Mouse (Mus musculus) right cerebral cortex, postnatal 14 days (tissue): ENCODE measurements around the gene Pate2.

Experiments
- DNase-seq: peaks from one replicate; pipeline ENCODE4 v3.0.0; 2022

Gene Pate2

DNA sequence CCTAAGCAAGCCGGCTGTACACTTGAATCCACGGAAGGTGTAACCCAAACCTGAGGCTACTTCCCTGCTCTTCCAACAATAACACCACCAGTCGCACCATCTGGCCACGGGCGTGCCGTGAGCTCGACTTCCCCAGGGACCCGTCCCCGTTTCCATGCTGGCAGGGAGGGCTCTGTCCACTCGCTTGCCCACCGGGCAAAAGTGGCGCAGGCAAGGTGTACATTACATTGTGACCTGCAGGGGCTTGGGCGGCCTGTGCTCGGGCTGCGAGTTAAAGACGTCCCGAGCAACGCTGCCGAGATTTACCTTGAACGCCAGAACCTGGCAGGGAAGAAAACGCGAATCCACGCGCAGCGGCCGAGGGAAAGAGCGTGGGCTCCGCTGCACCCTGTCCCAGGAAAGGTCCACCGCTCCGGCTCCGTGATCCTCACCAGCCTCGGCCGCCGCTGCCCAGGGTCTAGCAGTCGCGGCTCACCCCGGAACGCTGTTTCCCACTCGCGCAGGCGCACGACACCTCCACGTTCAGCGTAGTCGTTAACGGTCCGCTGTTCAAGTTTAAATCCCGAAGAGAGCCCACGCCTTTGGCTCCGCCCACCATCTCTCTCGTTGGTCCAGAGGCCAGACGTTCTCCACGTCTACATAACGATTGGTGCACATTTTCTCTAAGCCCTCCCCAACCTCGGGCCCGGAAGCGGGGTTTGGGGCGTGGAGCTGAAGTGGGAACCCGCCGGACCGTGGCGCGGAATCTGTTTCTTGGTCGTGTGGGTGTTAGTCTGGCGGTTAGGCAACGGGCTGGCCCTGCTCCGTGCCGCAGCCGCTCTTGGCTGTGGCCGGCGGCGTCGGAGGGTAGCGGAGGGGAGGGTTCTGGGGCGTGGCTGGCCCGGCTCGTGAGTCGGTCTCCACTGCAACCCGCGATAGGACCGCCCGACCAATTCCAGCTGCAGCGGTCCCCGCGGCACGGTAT, at the start of gene Pate2, which contains the start of gene Hyls1:
Pate2 (plus strand) TSS at position 714 of the 964 bp plus-strand sequence.
Hyls1 (minus strand) TSS at position 828 of the 964 bp plus-strand sequence.
- DNase-seq = peak; percentile 91

- DNase-seq = no peak
Measured at GRCm38 (mm10) chr9:35520631-35521348, 49.3 kb upstream of the Pate2 start.

GRCm38 (mm10) chr9:35522241-35522640, 47.8 kb upstream of the Pate2 start:
- no peak for DNase-seq

GRCm38 (mm10) chr9:35522821-35523515, 47.1 kb upstream of the Pate2 start:
- no peak for DNase-seq

DNA sequence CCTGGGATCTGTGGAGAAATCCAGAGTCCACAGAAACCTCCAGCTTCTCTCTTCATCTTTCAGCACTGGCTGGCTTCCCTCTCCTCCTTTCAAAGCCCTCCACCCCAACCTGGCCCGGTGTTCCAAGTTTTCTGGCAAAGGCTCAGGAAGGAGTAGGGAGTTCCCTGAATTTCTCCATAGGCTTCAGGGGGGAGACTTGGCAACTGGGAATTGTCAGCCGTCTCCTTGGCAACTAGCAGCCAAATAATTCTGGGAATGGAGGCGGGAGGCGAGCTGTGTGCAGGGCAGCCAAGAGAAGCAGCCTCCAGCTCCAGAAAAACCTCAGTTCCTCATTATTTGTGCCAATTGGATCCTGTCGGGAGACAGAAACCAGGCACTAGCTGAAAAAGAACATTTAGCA, 46.5 kb upstream of the Pate2 start:
- peak; percentile 28 for DNase-seq

GRCm38 (mm10) chr9:35523941-35524411, 46.1 kb upstream of the Pate2 start:
- DNase-seq = peak; percentile 76

DNA sequence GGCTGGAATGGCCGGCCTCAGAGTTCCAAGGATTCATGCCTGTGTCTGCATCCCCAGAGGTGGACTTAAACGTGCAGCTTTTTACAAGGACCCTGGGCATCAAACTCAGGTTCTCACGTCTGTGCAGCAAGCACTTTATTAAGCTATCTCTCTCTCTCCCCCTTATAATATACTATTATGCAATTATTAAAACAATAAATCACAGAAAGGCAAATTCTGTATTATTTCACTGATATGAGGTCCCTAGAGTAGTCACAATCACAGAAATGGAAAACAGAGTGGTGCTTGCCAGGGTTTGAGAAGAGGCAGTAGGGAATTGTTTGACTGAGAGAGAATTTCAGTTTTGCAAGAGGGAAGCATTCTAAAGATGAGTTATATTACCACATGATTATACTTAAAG, 40.9 kb upstream of the Pate2 start:
- no peak for DNase-seq

GRCm38 (mm10) chr9:35529796-35530195, 40.3 kb upstream of the Pate2 start:
- DNase-seq = no peak

DNA sequence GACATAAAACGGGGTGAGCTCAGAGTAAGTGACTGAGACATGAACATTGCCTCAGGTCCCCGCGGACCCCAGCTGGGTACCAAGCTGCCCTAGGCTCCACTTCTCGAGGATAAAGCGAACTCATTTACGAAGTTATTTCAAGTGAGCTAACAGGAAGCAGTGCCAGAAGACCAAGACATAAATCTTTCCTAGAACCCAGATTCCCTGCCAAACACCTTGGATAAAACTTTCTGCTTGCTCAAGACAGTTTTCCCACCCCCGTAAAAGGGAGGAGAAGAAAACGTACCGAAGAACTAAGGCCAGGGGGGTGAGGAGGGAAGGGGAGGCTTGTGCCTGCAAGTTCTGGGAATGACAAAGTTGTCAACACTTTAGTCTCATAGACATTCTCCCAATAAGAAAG, 36.8 kb upstream of the Pate2 start:
- DNase-seq = no peak

DNA sequence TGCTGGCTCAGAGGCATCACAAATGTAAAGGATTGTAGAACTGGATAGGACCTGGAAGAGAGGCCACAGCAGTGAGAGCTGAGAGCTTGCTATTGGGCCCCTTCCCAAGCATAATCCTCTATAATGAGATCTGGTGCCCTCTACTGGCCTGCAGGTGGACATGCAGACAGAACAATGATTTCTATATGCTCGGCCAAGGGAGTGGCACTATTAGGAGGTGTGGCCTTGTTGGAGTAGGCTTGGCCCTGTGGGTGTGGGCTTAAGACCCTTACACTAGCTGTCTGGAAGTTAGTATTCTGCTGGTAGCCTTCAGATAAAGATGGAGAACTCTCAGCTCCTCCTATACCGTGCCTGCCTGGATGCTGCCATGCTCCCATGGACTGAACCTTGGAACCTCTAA, 35.0 kb upstream of the Pate2 start:
- peak; percentile 38 for DNase-seq

- no peak for DNase-seq
Measured at GRCm38 (mm10) chr9:35535876-35536275, 34.2 kb upstream of the Pate2 start.

- no peak for DNase-seq
Measured at GRCm38 (mm10) chr9:35539001-35539750, 30.9 kb upstream of the Pate2 start.

GRCm38 (mm10) chr9:35541024-35541423, 29.1 kb upstream of the Pate2 start:
- no peak for DNase-seq

GRCm38 (mm10) chr9:35541488-35541887, 28.6 kb upstream of the Pate2 start:
- DNase-seq = peak; percentile 90

DNA sequence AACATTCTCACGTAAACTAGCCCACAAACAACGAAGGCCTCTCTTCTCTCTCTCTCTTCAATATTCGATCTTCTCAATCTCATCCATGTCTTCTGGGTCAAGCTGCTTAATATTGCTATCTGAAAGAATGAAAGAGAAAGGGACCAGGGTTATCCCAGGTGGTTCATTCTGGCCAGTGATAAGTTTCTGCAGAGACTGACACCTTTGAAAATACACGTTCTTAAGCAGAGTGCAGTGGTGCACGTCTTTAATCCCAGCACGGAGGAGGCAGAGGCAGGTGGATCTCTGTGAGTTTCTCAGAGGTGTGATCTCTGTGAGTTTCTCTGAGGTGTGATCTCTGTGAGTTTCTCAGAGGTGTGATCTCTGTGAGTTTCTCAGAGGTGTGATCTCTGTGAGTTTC, 28.1 kb upstream of the Pate2 start:
- DNase-seq = no peak

DNA sequence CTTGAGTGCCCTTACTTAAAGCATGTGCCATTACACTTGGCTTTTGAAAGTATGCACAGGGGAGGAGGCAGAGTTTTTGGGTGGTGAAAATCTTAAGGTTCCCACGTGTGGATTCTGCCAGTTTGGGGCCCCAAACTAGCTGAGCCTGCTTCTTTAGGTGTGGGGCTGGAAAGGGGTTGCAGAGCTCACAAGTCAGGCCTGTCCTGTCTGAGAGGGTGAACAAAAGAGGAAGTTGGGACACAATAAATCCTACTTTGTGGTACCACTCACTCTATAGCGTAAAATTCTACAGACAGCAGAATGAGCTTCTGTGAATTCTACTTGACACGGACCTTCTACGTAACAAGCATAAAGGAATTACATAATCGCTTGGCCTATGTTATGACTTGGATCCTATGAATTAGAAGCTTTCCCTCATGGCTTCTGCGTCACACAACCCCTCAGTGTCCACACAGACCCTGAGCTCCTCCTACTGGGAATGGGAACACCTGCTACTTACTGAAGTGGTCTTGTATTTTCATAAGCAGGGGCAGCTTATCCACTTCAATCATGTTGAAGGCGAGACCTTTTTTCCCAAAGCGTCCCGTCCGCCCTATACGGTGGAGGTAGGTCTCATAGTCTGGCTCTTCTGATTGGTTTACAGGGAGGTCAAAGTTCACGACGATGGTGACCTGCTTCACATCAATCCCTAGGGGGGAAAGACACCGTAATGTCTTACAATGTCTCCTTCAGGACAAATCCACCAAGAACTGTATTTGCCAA, 26.8 kb upstream of the Pate2 start:
- no peak for DNase-seq

DNA sequence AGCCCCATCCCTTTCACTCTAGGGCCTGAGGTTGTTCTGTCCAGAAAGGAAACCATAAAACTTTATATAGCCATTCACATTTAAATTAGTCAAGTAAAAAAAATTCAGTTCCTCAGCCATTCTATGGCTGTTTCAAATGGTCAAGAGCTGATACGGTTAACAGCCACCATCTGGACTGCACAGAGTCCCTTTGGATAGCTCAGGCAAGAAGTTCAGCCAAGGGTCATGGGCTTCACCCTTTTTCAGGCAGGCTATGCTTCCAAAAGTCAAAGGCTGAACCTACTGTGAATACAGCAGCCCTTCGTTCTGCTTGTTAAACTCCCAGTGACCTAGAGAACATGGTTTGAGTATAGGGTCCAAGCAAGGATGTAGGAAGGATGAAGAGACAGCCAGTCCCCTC, 25.4 kb upstream of the Pate2 start:
- DNase-seq = no peak

- no peak for DNase-seq
Measured at GRCm38 (mm10) chr9:35545704-35546103, 24.4 kb upstream of the Pate2 start.

GRCm38 (mm10) chr9:35546745-35547144, 23.3 kb upstream of the Pate2 start:
- DNase-seq = no peak

- no peak for DNase-seq
Measured at GRCm38 (mm10) chr9:35548455-35548854, 21.6 kb upstream of the Pate2 start.

DNA sequence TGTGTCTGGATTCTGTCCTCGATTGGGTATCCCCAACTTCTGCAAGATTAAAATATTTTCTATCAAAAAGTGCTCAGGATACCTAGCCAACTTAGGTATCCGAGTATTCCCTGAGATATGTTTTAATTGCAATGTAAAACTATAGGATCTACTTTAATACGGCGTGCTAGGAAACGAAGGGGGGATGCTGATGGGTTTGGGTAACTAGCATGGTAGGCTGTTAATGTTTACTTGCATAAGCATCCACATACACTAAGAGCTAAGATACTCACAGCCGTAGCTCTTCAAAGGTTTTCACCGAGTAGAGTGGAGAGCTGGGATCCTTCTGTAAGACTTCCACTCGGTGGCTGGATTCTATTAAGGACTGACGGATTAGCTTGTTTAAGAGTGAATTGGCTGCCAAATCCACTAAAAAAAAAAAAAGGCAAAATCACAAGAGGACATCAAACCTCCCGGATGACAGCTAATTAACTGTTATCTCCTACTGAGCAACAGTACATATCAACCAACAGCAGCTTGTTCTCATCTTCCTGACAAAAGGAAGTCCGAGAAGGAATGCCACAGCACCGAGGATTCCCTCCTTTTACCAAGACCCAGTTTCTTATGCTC, 13.5 kb upstream of the Pate2 start:
- no peak for DNase-seq
